ENCODE assay signal across 8 mouse cellular contexts in the genomic region with DNA sequence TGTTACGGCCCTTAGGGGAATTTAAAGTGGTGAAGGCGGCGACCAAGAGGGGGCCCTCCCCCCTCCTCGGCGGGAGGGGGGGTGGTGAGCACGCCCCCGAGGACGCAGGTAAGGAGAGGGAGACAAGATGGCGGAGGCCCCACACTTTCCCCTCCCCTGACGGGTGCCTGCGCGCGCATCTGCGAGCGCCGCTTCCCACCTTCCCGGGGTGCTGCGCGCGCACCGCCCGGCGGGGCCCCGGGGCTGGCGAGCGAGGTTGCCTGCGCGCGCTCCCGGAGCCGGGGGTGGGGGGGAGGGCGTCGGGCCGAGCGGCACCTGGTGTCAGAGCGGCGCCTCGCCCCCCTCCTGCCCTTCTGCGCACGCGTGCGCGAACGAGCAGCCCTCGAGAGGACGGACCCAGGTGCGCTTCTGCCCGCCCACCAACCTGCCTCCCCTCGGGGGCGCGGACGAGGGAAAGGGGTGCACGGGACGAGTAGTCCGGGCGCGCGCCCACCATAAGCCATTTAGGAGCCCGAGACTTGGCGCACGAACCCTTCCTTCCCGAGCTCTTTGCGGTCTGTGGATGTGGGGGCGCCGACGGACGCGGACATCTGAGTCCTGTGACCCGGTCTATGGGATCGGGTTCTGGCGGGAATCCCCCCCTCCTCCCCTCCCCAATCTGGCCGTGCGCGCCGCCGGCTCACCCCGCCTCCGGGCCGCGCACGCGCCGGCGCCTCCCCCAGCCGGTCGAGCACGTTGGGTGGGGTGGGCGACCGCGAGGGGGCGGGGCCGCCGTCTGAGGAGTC. TPM values are rescaled to one million over a fixed set of nuclear protein-coding genes. Genes with fewer than 3 reads are reported as not detected.
A peak's percentile ranks its signal among the peaks of the same experiment; 100 is the strongest.
DNase-seq lines count a peak whose midpoint lies in the region; ATAC-seq lines count a peak whose summit lies in the region.

No protein-coding gene starts in this region.

- H3K4me1 ChIP-seq in intestine, embryonic 15.5 days (replicated peaks) = peaks cover 8% of the 10 kb centered on the region; the same call in 1 of the 2 replicates

- peak overlapping the region; percentile 92 for H3K9ac ChIP-seq in intestine, embryonic 15.5 days

- peak overlapping the region; percentile 61 for H3K4me2 ChIP-seq in intestine, embryonic 15.5 days (replicated peaks)

- H3K9me3 ChIP-seq in intestine, embryonic 15.5 days = no peaks in the 10 kb centered on the region

- ATAC-seq in intestine, embryonic 15.5 days = peak; percentile 90
- ATAC-seq in megakaryocyte-erythroid progenitor cell, adult 5-6 weeks (replicated peaks; ENCODE audit: low FRiP score, low TSS enrichment, poor library complexity, severe bottlenecking) = peak; percentile 67

- peak overlapping the region; percentile 74 for H3K4me3 ChIP-seq in intestine, embryonic 15.5 days (replicated peaks)

- peak overlapping the region; percentile 96 for H3K27ac ChIP-seq in intestine, embryonic 15.5 days

- peaks cover 14% of the 10 kb centered on the region; the same call in 1 of the 2 replicates for H3K36me3 ChIP-seq in intestine, embryonic 15.5 days

- WGBS in intestine, embryonic 15.5 days = under 1% methylated on average over 76 of the region's 93 CpGs

- H3K27me3 ChIP-seq in intestine, embryonic 15.5 days (replicated peaks) = no peaks in the 10 kb centered on the region

- DNase-seq in adrenal gland, adult 2 months = peak; percentile 94
- peak; percentile 95 for DNase-seq in embryo, embryonic 11 days
- peak; percentile 93 for DNase-seq in gastrocnemius, postnatal 25 days
- DNase-seq in left cerebral cortex, postnatal 14 days (ENCODE audit: low spot score in 2 of 2) = peak; percentile 87 to 91
- peak; percentile 89 for DNase-seq in right cerebral cortex, postnatal 14 days
- peak; percentile 87 for DNase-seq in urinary bladder, postnatal 25 days (ENCODE audit: low spot score)

- intact Hi-C loops in left cerebral cortex, postnatal 14 days (cut with DNase I) = no loop called here

RNA-seq across cellular contexts. Expression of a gene that starts 0.6 kb away (rescaled TPM):
- 10 to 100 TPM; 68.6 to 90.2 TPM for total RNA-seq in adrenal gland, adult 2 months (2021)
- polyA plus RNA-seq in adrenal gland, adult 2 months (2012; rRNA removed) = 29.3 and 41.2 TPM in 2 replicates
- total RNA-seq in gastrocnemius, postnatal 25 days (2021) = 10 to 100 TPM; 46.1 to 47.6 TPM
- polyA plus RNA-seq in intestine, embryonic 15.5 days (2015; fragmentation: Nextera tagmentation; extraction: Ambion mirVana) = 37.6 and 37.9 TPM in 2 replicates
- 100 to 1,000 TPM; 112 to 114 TPM for total RNA-seq in left cerebral cortex, postnatal 14 days (2021)
- total RNA-seq in megakaryocyte-erythroid progenitor cell, adult 5-6 weeks (2014; fragmentation: Nextera tagmentation) = 126 and 170 TPM in 2 replicates
- total RNA-seq in megakaryocyte-erythroid progenitor cell, adult 5-6 weeks (2017) = 21.9 and 22.7 TPM in 2 replicates

RNA-seq across cellular contexts. Expression of a gene that starts 7.0 kb away (rescaled TPM):
- 10 to 100 TPM; 19.1 to 19.7 TPM for total RNA-seq in adrenal gland, adult 2 months (2021)
- polyA plus RNA-seq in adrenal gland, adult 2 months (2012; rRNA removed) = 4.0 and 6.7 TPM in 2 replicates
- 1 to 10 TPM; 4.7 to 5.2 TPM for total RNA-seq in gastrocnemius, postnatal 25 days (2021)
- polyA plus RNA-seq in intestine, embryonic 15.5 days (2015; fragmentation: Nextera tagmentation; extraction: Ambion mirVana) = 11.5 and 12.3 TPM in 2 replicates
- total RNA-seq in left cerebral cortex, postnatal 14 days (2021) = 10 to 100 TPM in 1 of 2 experiments, 1 to 10 TPM in 1; 10.0 to 14.0 TPM
- 30.3 and 58.3 TPM in 2 replicates for total RNA-seq in megakaryocyte-erythroid progenitor cell, adult 5-6 weeks (2014; fragmentation: Nextera tagmentation)
- 7.4 and 8.8 TPM in 2 replicates for total RNA-seq in megakaryocyte-erythroid progenitor cell, adult 5-6 weeks (2017)

RNA-seq across cellular contexts. Expression of a gene that starts 33.4 kb away (rescaled TPM):
- total RNA-seq in adrenal gland, adult 2 months (2021) = 10 to 100 TPM; 54.8 to 90.7 TPM
- 46.0 and 57.8 TPM in 2 replicates for polyA plus RNA-seq in adrenal gland, adult 2 months (2012; rRNA removed)
- 10 to 100 TPM; 15.8 to 16.8 TPM for total RNA-seq in gastrocnemius, postnatal 25 days (2021)
- 8.9 and 9.2 TPM in 2 replicates for polyA plus RNA-seq in intestine, embryonic 15.5 days (2015; fragmentation: Nextera tagmentation; extraction: Ambion mirVana)
- total RNA-seq in left cerebral cortex, postnatal 14 days (2021) = 10 to 100 TPM; 52.9 to 66.0 TPM
- 86.2 and 111 TPM in 2 replicates for total RNA-seq in megakaryocyte-erythroid progenitor cell, adult 5-6 weeks (2014; fragmentation: Nextera tagmentation)
- total RNA-seq in megakaryocyte-erythroid progenitor cell, adult 5-6 weeks (2017) = 11.8 and 17.7 TPM in 2 replicates

RNA-seq across cellular contexts. Expression of a gene that starts 48.8 kb away (rescaled TPM):
- total RNA-seq in adrenal gland, adult 2 months (2021) = not detected
- 0.39 and 2.5 TPM in 2 replicates for polyA plus RNA-seq in adrenal gland, adult 2 months (2012; rRNA removed)
- total RNA-seq in gastrocnemius, postnatal 25 days (2021) = not detected
- polyA plus RNA-seq in intestine, embryonic 15.5 days (2015; fragmentation: Nextera tagmentation; extraction: Ambion mirVana) = 5.5 and 5.6 TPM in 2 replicates
- total RNA-seq in left cerebral cortex, postnatal 14 days (2021) = 1 to 10 TPM; 2.3 to 3.2 TPM
- not detected in 2 replicates for total RNA-seq in megakaryocyte-erythroid progenitor cell, adult 5-6 weeks (2014; fragmentation: Nextera tagmentation)
- 3.4 TPM in 1 of 2 replicates, not detected in the other for total RNA-seq in megakaryocyte-erythroid progenitor cell, adult 5-6 weeks (2017)

RNA-seq across cellular contexts. Expression of a gene that starts 53.0 kb away (rescaled TPM):
- total RNA-seq in adrenal gland, adult 2 months (2021) = 10 to 100 TPM; 49.0 to 56.8 TPM
- 73.2 and 87.0 TPM in 2 replicates for polyA plus RNA-seq in adrenal gland, adult 2 months (2012; rRNA removed)
- 10 to 100 TPM; 17.3 to 17.7 TPM for total RNA-seq in gastrocnemius, postnatal 25 days (2021)
- 36.0 and 37.4 TPM in 2 replicates for polyA plus RNA-seq in intestine, embryonic 15.5 days (2015; fragmentation: Nextera tagmentation; extraction: Ambion mirVana)
- total RNA-seq in left cerebral cortex, postnatal 14 days (2021) = 10 to 100 TPM; 27.2 to 32.5 TPM
- total RNA-seq in megakaryocyte-erythroid progenitor cell, adult 5-6 weeks (2014; fragmentation: Nextera tagmentation) = 76.2 and 109 TPM in 2 replicates
- total RNA-seq in megakaryocyte-erythroid progenitor cell, adult 5-6 weeks (2017) = 33.1 and 34.2 TPM in 2 replicates

Comparison
In these comparisons a context has a peak if more than half of its experiments do, and no peak if none do; other contexts are left out.
1. Peak in every context shown above with its lines: DNase-seq, ATAC-seq, H3K4me3 ChIP-seq and H3K27ac ChIP-seq.